Mouse (Mus musculus) cerebellum, postnatal 36 days (tissue): ENCODE results near the gene 4930404H24Rik.

Experiments
- DNase-seq, 2 experiments: peaks; one replicate each; pipeline ENCODE4 v3.0.0; 2021 to 2022; ENCODE audit warnings: mixed read lengths in 2 of 2

The 4930404H24Rik gene

DNA sequence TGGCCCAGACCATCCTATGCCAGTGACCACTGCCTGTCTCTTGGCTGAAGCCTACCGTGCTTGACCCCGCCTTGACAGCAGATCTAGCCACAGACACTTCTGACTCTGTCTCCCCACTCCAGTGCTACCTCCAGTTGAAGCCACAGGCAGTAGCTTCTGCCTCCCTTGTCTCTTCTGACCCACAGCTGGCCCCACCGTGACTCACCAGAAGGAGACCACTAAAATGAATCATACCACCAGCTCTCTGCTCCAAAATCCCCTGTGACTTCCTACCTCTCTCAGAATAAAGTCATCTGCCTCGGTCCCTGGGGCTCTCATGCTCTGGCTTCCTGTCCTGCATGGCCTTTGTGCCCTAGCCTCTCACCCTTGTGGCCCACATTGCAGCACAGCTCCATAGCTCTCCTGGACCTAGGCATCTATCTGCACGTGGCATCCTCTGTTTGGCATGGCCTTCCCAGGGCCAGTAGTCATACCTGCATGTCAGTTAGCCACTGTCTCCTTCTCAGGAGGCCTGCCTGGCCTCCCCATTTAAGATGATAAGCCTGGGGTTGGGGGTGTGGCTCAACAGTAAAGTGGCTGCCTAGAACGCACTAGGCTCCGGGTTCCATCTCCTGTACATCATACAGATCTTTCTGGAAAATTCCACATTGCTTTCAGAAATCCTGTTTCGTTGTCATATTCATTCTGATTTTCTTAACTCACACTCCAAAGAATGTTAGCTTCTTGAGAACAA lies 50.5 kb downstream of the 4930404H24Rik start:
- no peak for DNase-seq
